Mouse (Mus musculus): ENCODE results near the gene Foxc2.

Foxc2 gene

GRCm38 (mm10) chr8:121148573-121149083, 32.7 kb downstream of the Foxc2 start:
- no peak for DNase-seq (ENCODE audit: low spot score in 2 of 2)

- DNase-seq (ENCODE audit: low spot score in 2 of 2) = no peak
Measured at GRCm38 (mm10) chr8:121152394-121152793, 36.4 kb downstream of the Foxc2 start.

DNA sequence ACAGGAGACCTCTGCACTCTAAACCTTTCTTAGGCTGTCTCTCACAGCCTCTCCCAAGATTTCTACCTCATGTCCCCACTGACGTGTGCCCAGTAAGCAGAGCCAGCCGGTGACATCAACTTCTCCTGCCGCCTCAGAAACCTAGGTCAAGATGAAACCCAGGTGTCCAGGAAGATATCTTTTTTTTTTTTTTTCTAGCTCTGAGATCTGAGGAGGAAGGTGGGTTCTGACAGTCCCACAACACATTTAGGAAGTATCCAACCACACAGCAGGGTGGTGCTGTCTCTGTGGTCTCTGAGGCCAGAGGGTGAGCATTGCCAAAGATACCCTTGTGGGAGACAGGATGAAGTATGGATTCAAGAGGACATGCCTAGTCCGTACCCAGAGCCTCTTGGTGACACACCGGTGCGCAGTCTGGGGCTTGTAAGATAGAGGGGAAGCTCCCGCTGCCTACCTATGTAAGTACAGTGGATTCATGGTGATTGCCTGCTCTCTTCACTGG, 41.1 kb downstream of the Foxc2 start:
- DNase-seq (ENCODE audit: low spot score in 2 of 2) = no peak

DNA sequence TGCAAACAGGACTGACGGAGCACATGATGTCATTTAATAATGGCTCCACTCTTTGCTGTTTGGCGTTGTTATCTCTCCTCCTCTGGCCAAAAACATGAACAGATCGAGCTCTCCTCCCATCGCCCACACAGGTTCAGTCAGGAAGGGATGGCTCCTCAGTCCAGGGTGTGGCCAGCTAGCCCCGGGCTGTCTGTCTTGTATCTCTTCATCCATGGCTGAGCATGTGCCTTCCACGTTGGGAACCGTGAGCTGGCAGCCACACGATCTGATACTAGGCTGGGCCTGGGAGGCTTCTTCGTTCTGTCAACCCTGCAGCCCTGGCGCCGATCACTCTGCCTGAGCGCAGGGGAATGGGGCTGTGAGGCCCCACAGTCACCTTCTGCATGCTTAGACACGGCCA, 42.8 kb downstream of the Foxc2 start:
- DNase-seq (ENCODE audit: low spot score in 2 of 2) = no peak

- no peak for DNase-seq (ENCODE audit: low spot score in 2 of 2)
Measured at GRCm38 (mm10) chr8:121161437-121161836, 45.5 kb downstream of the Foxc2 start.

- no peak for DNase-seq (ENCODE audit: low spot score in 2 of 2)
Measured at GRCm38 (mm10) chr8:121162413-121162812, 46.4 kb downstream of the Foxc2 start.

GRCm38 (mm10) chr8:121162906-121163695, 47.1 kb downstream of the Foxc2 start:
- no peak for DNase-seq (ENCODE audit: low spot score in 2 of 2)

DNA sequence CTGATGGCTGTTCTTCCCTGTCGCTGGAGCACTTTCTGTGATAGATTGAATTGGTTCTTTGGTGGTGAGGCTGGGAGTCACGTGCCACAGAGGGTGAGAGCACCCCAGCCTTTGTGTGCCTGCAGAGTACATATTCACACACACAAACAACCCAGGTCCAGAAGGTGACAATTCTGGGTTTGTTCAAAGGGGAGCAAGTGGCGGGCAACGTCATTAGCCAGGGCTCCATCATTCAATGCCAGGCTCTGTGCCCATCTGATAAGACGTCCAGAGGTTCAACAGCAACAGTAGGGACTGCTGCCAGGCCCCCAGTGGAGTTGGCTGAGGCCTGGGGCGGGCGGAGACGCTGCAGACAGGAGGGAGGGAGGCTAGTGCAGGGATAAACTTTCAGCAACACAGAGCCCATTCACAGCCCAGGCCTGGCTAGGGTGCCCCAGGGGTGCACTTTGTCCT, 48.1 kb downstream of the Foxc2 start:
- no peak for DNase-seq (ENCODE audit: low spot score in 2 of 2)

DNA sequence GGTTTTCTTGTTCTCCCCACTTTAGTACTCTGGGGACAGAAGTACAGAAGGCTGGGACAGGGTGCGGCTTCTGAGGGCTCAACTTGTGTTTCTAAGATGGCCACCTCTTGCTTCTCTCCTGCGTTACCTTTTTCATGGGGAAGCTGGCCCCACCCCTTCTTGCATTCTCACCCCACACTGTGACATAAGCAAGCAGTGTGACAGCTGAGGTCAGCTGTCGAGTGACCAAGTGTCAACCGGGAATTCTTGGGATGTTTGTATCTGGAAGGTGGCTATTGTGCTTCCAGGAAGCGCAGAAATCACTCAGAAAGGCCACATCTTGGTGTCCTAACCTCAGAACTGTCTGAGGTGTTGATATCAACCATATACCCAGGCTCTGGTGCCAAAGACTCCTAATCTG, 52.1 kb downstream of the Foxc2 start:
- DNase-seq (ENCODE audit: low spot score in 2 of 2) = no peak
